Mouse (Mus musculus): ENCODE measurements around the gene Gm20604.

Gm20604 gene

GRCm38 (mm10) chr12:102743036-102743588 is 15.4 kb downstream of the Gm20604 start:
- no peak for DNase-seq (ENCODE audit: low read depth)

- DNase-seq (ENCODE audit: low read depth) = no peak
Measured at GRCm38 (mm10) chr12:102742056-102742455, 16.4 kb downstream of the Gm20604 start.

DNA sequence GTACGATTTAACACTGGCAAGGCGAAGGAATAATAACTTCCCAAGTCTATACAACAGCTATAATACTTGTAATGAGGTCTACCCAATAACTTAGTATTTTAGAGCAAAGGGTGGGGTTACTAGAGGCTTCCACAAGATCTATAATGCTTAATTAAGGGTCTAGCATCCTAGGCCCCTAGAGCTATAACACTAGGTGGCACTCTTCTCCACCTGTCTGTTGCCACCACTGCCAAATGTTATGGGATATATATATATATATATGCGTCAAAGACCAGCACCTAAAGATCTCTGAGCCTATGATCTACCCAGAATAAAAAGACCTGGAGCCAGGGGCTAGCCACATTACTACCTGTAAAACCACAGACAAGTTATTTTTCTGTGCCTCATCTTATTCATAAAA is 18.2 kb downstream of the Gm20604 start:
- DNase-seq (ENCODE audit: low read depth) = no peak

DNA sequence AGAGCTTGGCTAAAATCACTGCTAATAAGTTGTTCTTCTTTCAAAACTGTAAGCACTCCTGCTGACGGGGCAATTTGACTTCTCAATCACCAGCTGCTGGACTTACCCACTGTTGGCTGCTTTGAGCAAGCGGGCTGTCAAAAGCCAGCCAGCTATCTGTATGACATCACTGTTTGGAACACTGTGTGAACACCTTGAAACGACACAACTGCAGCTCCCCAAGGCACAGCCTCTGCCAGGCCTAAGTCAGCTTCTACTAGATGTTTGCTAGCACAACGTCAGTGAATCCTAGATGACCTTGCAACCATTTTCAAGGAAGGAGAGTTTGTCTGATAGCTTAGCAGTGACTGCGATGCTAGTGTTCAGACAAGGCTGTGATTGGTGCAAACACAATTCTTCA is 19.4 kb downstream of the Gm20604 start:
- no peak for DNase-seq (ENCODE audit: low read depth)

GRCm38 (mm10) chr12:102733381-102733780 is 25.1 kb downstream of the Gm20604 start:
- no peak for DNase-seq (ENCODE audit: low read depth)

DNA sequence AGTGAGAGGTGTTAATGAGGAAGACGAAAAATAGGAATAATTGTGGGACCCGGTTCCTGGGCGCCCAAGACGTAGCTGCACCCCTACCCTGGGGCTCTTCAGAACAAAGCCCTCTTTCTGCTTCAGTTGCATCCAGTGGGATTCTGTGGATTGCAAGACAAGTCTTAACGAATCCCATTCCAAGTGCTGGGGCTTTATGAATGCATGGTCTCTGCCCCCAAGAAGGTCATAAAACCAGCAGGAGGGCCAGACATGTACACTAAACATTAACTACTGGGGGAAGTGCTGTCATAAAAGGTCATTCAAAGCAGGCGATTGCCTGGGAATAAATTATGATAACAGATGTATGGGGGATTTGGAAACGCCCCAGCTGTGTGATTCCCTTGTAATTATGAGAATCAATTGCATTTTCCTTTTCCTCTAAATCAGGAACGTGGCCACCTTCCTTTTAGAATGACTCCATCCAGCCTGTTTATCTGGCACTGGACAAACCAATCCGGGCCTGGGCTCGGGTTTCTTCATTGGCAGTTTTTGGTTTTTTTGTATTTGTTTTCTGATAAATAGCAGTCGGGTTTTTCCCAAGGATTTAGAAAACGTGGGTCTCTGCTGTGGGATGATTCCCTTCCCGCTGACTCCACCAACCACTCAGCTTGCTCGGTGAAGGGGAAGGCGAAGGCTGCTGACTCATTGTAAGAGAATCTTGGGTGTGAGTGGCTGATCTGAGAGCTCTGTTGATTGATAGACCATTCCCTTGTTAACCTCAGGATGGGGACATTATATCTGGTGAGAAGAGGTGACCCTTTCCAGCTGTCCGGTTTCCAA is 27.5 kb downstream of the Gm20604 start:
- no peak for DNase-seq (ENCODE audit: low read depth)

- no peak for DNase-seq (ENCODE audit: low read depth)
Measured at GRCm38 (mm10) chr12:102729855-102730797, 28.3 kb downstream of the Gm20604 start.

DNA sequence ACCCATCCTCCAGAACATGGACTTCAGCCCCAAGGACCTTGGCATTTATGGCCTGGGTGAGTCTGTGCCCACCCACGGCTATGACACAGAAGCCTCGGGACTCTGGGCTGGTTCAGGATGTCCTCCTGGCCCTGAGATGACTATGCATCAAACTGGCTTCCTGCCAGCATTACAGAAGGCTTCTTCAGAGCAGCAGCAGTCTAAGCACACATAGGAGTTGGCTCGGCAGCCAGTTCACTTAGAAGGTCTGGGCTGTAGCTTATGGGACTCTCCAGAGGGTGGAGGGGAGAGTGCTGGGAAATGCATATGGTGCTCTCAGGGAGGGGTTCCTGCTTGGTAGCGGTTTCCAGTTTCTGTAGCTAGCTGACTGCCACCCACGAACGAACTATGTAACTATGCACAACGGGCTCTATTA is 32.7 kb downstream of the Gm20604 start:
- no peak for DNase-seq (ENCODE audit: low read depth)

GRCm38 (mm10) chr12:102725146-102725545 is 33.3 kb downstream of the Gm20604 start:
- DNase-seq (ENCODE audit: low read depth) = no peak

DNA sequence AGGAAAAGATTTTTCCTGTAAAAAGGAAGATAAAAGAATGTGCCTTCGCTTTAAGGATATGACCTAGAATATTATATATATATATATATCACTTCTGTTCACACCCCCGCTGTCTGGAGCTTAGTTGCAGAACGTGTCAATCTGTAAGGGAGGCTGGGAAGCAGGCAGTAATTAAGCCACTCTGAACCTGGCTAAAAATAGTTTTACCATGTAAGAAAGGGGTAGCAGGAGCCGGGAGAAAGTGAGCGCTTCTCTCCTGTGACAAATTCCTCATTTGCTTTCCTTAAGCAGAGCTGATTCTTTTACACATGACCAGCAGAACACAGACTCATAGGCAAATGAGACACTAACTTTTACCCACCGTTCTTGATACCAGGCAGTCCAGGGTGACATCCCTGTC is 34.6 kb downstream of the Gm20604 start:
- no peak for DNase-seq (ENCODE audit: low read depth)

- no peak for DNase-seq (ENCODE audit: low read depth)
Measured at GRCm38 (mm10) chr12:102722966-102723365, 35.5 kb downstream of the Gm20604 start.

- DNase-seq (ENCODE audit: low read depth) = no peak
Measured at GRCm38 (mm10) chr12:102722451-102722850, 36.0 kb downstream of the Gm20604 start.

DNA sequence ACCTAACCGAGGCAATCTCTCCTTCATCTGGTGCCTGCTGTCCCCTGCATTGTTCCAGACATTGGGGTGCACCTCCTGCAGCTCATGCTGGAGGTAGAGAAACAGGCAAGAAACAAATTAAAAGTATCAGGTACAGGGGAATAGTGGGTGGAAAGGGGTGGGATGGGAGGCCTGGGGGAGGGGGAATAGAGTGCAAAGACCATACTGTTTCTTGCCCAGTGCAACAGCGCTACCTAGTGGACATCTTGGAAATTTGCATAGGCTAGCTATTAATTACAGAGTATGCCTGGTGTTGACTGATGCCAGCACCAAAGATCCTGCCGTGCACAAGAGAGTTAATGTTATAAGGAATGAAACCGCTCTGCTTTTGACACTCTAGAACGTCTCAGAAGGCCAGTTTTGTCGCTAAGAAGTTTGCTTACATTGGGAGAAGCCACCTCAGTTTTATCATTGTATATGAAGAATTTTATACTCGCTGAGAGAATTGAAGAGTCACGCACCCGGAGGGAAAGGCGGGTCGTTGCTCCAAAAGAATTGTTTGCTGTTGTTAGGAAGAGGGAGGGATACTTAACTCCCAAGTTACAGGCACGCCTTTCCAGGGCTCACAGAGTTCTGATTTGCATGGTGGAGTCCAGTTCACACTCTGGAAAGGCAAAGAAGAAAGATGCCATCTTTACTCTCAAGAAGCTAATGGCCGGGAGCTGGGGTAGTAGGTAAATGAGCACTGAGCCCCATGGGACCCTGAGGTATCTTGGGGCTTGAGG is 38.7 kb downstream of the Gm20604 start:
- no peak for DNase-seq (ENCODE audit: low read depth)

GRCm38 (mm10) chr12:102714654-102715395 is 43.6 kb downstream of the Gm20604 start:
- no peak for DNase-seq (ENCODE audit: low read depth)

- no peak for DNase-seq (ENCODE audit: low read depth)
Measured at GRCm38 (mm10) chr12:102714116-102714515, 44.4 kb downstream of the Gm20604 start.

GRCm38 (mm10) chr12:102713153-102713865 is 45.2 kb downstream of the Gm20604 start:
- no peak for DNase-seq (ENCODE audit: low read depth)

- DNase-seq (ENCODE audit: low read depth) = no peak
Measured at GRCm38 (mm10) chr12:102710851-102711375, 47.6 kb downstream of the Gm20604 start.

DNA sequence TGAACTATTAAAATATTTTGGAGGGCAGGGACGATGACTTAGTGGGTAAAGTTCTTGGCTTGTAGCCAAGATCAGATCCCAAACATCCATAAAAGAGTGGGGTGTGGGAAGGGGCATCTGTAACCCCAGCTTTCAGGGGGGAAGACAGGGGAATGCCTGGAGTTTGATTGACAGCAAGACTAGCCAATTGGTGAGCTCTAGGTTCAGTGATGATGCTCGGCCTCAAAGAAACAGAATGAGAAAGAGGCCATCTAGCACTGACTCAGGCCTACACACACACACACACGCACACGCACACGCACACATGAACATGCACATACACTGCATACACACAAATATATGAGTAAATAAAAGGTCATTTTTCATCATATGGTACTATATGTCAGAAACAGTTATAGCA is 48.6 kb downstream of the Gm20604 start:
- no peak for DNase-seq (ENCODE audit: low read depth)

DNA sequence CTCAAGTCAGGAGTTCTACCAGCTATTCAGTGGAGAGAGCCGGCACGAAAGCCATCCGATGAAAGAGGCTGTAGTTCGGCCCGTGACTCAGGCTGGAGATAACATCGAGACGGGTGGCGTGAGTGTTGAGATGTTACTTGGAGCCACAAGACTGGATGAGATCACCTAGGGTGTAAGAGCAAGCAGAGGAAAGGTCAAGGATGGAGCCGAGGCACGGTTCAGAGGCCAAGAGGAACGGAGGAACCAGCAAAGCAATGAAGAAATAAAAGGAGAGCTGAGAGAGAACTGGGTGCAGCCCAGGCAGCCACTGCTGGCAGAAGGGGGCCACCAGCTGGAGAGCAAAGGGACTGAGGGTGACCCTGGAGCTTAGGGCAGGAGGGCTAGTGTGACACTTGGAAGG is 50.3 kb downstream of the Gm20604 start:
- DNase-seq (ENCODE audit: low read depth) = no peak

DNA sequence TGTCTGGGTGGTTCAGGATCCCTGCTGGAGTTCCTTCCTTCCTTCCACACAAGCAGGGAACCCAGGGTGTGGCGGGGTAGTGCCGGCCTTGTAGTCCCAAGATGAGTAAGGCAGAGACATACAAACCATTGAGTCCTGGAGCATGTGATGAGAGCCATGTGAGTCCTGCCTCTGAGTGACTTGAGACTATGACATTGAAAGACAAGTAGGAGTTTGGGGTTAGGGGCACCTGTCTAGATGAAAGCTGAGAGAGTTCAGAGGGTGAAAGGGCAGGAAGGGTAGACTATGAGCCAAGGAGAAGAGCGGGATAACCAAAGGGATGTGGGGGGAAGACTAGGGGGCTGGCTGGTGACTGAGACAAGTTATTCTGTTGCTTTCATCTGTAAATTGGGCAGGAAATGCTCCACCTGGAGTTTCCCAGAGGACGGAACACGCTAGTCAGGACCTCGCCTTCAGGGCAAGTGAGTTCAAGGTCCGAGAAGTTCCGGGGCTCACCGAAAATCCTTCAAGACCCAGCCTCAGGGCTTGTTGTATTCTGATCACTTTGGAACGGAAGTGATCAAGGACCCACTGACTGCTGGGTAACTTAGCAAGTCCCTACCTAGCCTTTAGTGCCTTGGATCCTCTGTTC is 51.5 kb downstream of the Gm20604 start:
- no peak for DNase-seq (ENCODE audit: low read depth)

Data from fibroblast of lung, adult 2 months (primary cell).